Mouse (Mus musculus) liver, embryonic 11.5 days (tissue): ENCODE results near the gene 2610028H24Rik. TPM values are rescaled to one million over a fixed set of nuclear protein-coding genes. Genes with fewer than 3 reads are reported as not detected.

Experiments used
- ATAC-seq: fragments of 200-750 bp; cut with Nextera tagmentation; replicated peaks from 2 replicates; pipeline ENCODE4 v1.8.0; 2017; ENCODE audit warnings: moderate number of reproducible peaks, mild to moderate bottlenecking, moderate TSS enrichment, moderate library complexity; ENCODE audit not compliant: low FRiP score
- DNase-seq: peaks from one replicate; pipeline ENCODE4 v3.0.0-alpha.2; 2017; ENCODE audit warnings: low spot score
- H3K27ac ChIP-seq: fragments of 300-500 bp; sonication (generic); 2 replicates; pipeline ENCODE4 v1.5.1; 2014; ENCODE audit warnings: mild to moderate bottlenecking, low read depth, low read length, control low read depth
- H3K27me3 ChIP-seq: fragments of 300-500 bp; sonication (generic); replicated peaks from 2 replicates; pipeline ENCODE4 v1.6.1; 2014; ENCODE audit warnings: low read length, mixed read lengths; ENCODE audit not compliant: control insufficient read depth, insufficient read depth
- H3K36me3 ChIP-seq: fragments of 300-500 bp; sonication (generic); 2 replicates; pipeline ENCODE4 v1.6.1; 2014; ENCODE audit warnings: mild to moderate bottlenecking, low read length, moderate library complexity, mixed read lengths; ENCODE audit not compliant: control insufficient read depth, insufficient read depth
- H3K4me1 ChIP-seq: fragments of 300-500 bp; sonication (generic); replicated peaks from 2 replicates; pipeline ENCODE4 v1.6.1; 2014; ENCODE audit warnings: low read length, mixed read lengths; ENCODE audit not compliant: control insufficient read depth, insufficient read depth
- H3K4me2 ChIP-seq: fragments of 300-500 bp; sonication (generic); 2 replicates; pipeline ENCODE4 v1.6.1; 2014; ENCODE audit warnings: mild to moderate bottlenecking, control low read depth, moderate library complexity
- H3K4me3 ChIP-seq: fragments of 300-500 bp; sonication (generic); 2 replicates; pipeline ENCODE4 v1.5.1; 2014; ENCODE audit warnings: low read depth, low read length, control low read depth
- H3K9ac ChIP-seq: fragments of 300-500 bp; sonication (generic); 2 replicates; pipeline ENCODE4 v1.6.1; 2014; ENCODE audit warnings: low read depth, low read length, control low read depth
- H3K9me3 ChIP-seq: fragments of 300-500 bp; sonication (generic); 2 replicates; pipeline ENCODE4 v1.6.1; 2016; ENCODE audit warnings: low read length, inconsistent platforms, mixed read lengths; ENCODE audit not compliant: control insufficient read depth
- WGBS: fragments of 180-500 bp; shearing (Covaris S2); extraction: QIAGEN DNeasy Blood & Tissue Kit; methylation state at CpG from one replicate; pipeline ENCODE4 v1.1.7; 2014; 5-methylcytosine and 5-hydroxymethylcytosine counted together
- polyA plus RNA-seq: library from polyadenylated mRNA; unstranded; fragments of >200 nt; fragmentation: Nextera tagmentation; extraction: Ambion mirVana; gene quantifications from 2 replicates; pipeline ENCODE4 v1.2.1, GENCODE M21; 2014

The 2610028H24Rik gene
- polyA plus RNA-seq, 1 experiment from 2014 or later, result not detected

DNA sequence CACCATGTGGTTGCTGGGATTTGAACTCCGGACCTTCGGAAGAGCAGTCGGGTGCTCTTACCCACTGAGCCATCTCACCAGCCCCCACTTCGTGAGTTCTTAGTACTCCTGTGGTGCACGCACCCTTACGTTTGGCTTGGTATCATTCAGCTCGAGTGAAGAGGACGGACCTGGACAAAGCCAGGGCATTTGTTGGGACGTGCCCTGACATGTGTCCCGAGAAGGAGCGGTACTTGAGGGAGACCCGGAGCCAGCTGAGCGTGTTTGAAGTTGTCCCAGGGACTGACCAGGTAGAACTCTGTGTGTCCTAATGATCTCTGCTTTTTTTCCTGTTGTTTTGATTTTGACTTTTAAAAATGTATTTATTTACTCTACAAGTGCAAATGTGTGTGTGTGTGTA lies 32.0 kb downstream of the 2610028H24Rik start:
- no peak for DNase-seq
- no peak overlapping the region for H3K9ac ChIP-seq
- H3K9me3 ChIP-seq, result no peaks in the 10 kb centered on the region
- no peak overlapping the region for H3K27ac ChIP-seq
- peaks cover 54% of the 10 kb centered on the region for H3K36me3 ChIP-seq
- no peak overlapping the region for H3K4me3 ChIP-seq
- no peaks in the 10 kb centered on the region for H3K27me3 ChIP-seq
- no peaks in the 10 kb centered on the region for H3K4me1 ChIP-seq
- ATAC-seq, result no peak
- 89% methylated on average over 13 of the region's 13 CpGs for WGBS
- no peak overlapping the region for H3K4me2 ChIP-seq

DNA sequence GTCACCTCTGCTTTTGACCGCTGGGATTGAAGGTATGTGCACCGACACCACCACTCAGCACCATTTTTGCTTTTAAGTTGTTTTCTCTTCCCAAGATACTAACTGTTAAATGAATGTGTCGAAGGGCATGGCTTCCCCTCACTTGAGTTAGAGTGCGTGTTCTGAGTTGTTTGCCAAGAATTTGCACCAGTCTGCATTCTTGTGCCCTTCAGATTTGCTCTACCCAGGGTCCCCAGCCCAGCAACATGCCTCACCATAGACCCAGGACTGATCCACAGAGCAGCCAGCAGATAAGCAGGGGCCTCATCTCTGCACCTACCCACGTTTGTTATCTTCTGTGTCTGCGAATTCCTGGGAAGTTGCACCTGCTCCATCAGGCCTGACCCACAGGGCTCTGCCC lies 32.6 kb downstream of the 2610028H24Rik start:
- no peak for DNase-seq
- H3K27ac ChIP-seq, result no peak overlapping the region
- H3K36me3 ChIP-seq, result peaks cover 56% of the 10 kb centered on the region
- H3K4me2 ChIP-seq, result no peak overlapping the region
- 79% methylated on average over 6 of the region's 6 CpGs for WGBS
- H3K9ac ChIP-seq, result no peak overlapping the region
- no peak overlapping the region for H3K4me3 ChIP-seq
- H3K9me3 ChIP-seq, result no peaks in the 10 kb centered on the region
- no peaks in the 10 kb centered on the region for H3K4me1 ChIP-seq
- no peaks in the 10 kb centered on the region for H3K27me3 ChIP-seq
- no peak for ATAC-seq

DNA sequence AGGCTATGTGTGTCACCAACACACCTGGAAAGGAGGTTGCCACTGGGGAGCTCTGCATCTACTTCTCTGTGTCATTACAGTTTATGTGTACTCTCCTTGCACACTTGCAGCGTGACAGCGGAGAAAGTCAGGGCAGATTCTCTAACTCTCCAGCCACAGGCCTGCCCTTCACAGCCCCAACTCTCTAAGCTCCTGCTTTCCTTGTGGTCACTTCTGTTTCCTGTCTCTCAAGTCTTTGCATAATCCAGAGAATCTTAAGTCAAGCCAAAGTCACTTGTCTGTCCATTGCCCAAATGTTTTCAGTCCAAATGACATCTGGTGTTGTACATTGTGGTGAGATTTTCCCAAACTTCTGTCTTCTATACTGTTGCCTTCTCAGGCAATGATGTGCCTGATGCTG lies 37.4 kb downstream of the 2610028H24Rik start:
- H3K36me3 ChIP-seq, result peaks cover 58% of the 10 kb centered on the region
- 73% methylated on average over 2 of the region's 2 CpGs for WGBS

DNA sequence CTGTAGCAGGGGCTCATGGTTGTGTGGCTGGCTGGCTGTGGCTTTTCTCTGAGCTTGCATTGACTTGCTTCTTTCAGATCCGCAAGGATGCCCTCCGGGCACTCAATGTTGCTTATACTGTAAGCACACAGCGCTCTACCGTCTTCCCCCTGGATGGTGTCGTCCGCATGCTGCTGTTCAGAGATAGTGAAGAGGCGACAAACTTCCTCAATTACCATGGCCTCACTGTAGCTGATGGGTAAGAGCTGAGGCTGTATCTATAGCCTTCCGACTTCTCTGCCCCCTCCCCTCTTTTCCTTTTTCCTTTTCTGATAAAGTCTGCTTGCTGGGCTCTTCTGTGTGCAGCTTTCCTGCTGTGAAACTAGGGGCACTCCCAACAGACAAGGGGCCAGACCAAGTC lies 39.4 kb downstream of the 2610028H24Rik start:
- ATAC-seq (peak; percentile 91), DNase-seq (no peak)
- Histone ChIP-seq H3K36me3 (peaks cover 51% of the 10 kb centered on the region), H3K9me3 (no peaks in the 10 kb centered on the region), H3K9ac (no peak overlapping the region; the same call in 1 of the 2 replicates), H3K4me2 (peak overlapping the region; percentile 38; the same call in 1 of the 2 replicates), H3K4me3 (no peak overlapping the region), H3K27ac (peak overlapping the region; percentile 65), H3K27me3 (no peaks in the 10 kb centered on the region), H3K4me1 (peaks cover 14% of the 10 kb centered on the region)
- WGBS, result 37% methylated on average over 8 of the region's 8 CpGs

More for the DNA sequence above, 37.4 kb downstream of the 2610028H24Rik start:
- Histone ChIP-seq H3K9ac (no peak overlapping the region), H3K9me3 (no peaks in the 10 kb centered on the region), H3K27ac (peak overlapping the region; percentile 4; the same call in 1 of the 2 replicates), H3K4me3 (no peak overlapping the region), H3K4me1 (peaks cover 14% of the 10 kb centered on the region), H3K4me2 (no peak overlapping the region), H3K27me3 (no peaks in the 10 kb centered on the region)
- DNase-seq (no peak), ATAC-seq (no peak)

DNA sequence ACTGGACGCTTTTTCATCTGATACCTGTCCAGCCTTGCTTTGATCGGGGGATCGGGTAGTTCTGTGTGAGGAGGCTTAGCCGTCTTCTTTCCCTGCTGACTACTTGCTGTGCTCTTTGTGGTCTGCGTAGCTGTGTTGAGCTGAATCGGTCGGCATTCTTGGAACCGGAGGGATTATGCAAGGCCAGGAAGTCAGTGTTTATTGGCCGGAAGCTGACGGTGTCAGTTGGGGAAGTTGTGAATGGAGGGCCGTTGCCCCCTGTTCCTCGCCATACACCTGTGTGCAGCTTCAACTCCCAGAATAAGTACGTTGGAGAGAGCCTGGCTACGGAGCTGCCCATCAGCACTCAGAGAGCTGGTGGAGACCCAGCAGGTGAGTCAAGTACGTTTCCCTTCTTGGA lies 40.3 kb downstream of the 2610028H24Rik start:
- DNase-seq (no peak), ATAC-seq (no peak)
- H3K4me3 ChIP-seq, result no peak overlapping the region
- H3K27me3 ChIP-seq, result no peaks in the 10 kb centered on the region
- H3K4me1 ChIP-seq, result peaks cover 14% of the 10 kb centered on the region
- no peak overlapping the region for H3K4me2 ChIP-seq
- WGBS, result 80% methylated on average over 15 of the region's 15 CpGs
- no peak overlapping the region for H3K9ac ChIP-seq
- peaks cover 57% of the 10 kb centered on the region for H3K36me3 ChIP-seq
- H3K9me3 ChIP-seq, result no peaks in the 10 kb centered on the region
- no peak overlapping the region; the same call in 1 of the 2 replicates for H3K27ac ChIP-seq

DNA sequence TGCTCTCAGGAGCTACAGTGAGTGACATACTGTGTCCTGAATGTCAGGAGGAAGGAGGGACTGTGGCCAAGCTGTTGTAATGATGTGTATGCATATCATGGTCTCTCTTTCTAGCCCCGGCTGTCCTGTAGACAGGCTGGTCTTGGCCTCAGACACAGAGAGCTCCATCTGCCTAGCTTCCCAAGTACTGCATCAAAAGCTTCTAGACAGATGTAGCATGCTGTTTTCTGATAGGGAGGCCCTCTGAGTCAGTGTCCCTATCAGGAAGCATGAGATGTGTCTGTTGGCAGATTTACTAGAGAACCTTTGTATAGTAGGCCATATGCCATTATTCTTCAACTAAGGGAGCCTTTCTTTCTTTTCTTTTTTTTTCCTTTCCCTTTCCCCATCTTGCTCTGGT lies 44.6 kb downstream of the 2610028H24Rik start:
- Histone ChIP-seq H3K27ac (no peak overlapping the region), H3K27me3 (no peaks in the 10 kb centered on the region), H3K4me3 (no peak overlapping the region), H3K4me2 (no peak overlapping the region), H3K9me3 (no peaks in the 10 kb centered on the region), H3K9ac (no peak overlapping the region), H3K36me3 (peaks cover 45% of the 10 kb centered on the region), H3K4me1 (peaks cover 16% of the 10 kb centered on the region)
- DNase-seq (no peak), ATAC-seq (peak; percentile 87)
- WGBS, result 55% methylated on average over 1 of the region's 1 CpGs

DNA sequence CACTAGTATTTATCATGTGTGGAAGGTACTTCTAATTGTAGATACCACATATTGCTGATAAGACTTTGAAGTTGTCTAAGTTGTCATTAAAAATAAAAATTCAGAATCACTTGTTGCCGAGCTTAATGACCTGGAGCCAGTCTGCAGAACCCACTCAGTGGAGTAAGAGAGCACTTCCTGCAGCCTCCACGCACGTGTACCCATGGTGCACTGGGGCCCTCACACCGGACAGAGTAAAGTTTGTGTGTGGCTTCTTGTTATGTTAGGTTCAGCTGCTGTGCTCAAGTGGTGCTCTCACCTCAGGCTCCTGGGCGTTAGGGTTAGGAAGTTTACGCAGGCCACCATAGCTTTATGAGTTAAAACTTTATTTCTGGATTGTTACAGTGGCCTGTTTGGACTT lies 46.6 kb downstream of the 2610028H24Rik start:
- no peaks in the 10 kb centered on the region for H3K9me3 ChIP-seq
- DNase-seq (no peak), ATAC-seq (no peak)
- WGBS, result 84% methylated on average over 6 of the region's 6 CpGs
- no peak overlapping the region for H3K4me3 ChIP-seq
- H3K27me3 ChIP-seq, result no peaks in the 10 kb centered on the region
- peaks cover 13% of the 10 kb centered on the region for H3K4me1 ChIP-seq
- peaks cover 41% of the 10 kb centered on the region for H3K36me3 ChIP-seq
- H3K9ac ChIP-seq, result no peak overlapping the region
- peak overlapping the region; percentile 4; the same call in 1 of the 2 replicates for H3K27ac ChIP-seq
- no peak overlapping the region for H3K4me2 ChIP-seq

DNA sequence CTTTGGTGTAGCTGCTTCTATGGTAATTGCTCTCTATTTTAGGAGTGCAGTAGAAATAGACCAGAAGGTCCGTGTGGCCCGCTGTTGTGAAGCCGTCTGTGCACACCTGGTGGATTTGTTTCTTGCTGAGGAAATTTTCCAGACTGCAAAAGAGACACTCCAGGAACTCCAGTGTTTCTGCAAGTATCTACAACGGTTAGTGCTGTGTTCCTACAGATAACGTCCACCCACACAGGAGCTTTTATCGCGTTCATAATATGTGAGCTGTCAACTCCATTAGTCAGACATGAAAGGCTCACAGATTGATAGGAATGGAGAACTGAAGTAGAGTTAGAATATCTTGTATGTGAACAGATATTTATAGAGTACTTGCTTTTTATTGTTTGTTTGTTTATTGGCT lies 47.5 kb downstream of the 2610028H24Rik start:
- no peak overlapping the region for H3K4me3 ChIP-seq
- H3K36me3 ChIP-seq, result peaks cover 35% of the 10 kb centered on the region
- no peaks in the 10 kb centered on the region for H3K27me3 ChIP-seq
- ATAC-seq, result peak; percentile 59; the same call in 1 of the 2 replicates
- no peaks in the 10 kb centered on the region for H3K9me3 ChIP-seq
- peak overlapping the region; percentile 4; the same call in 1 of the 2 replicates for H3K27ac ChIP-seq
- no peak overlapping the region for H3K9ac ChIP-seq
- H3K4me2 ChIP-seq, result no peak overlapping the region
- no peak for DNase-seq
- whole genome bisulfite sequencing, result 64% methylated on average over 7 of the region's 7 CpGs
- H3K4me1 ChIP-seq, result peaks cover 13% of the 10 kb centered on the region

DNA sequence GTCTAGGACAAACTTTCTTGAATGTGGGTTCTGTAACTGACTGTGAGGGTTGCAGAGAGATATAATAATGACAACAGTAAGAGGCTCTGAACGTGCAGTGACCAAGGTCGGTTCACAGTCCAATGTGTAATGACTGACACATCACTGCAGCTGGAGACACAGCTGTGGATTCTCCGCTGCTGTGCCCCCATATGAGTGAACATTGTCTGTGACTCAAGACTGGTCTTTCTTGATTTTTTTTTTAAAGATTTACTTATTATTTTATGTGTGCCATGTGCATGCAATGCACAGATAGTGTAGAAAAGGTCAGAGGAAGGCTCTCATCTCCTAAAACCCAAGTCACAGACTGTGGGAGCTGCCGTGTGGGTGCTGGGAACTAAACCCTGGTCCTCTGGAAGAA lies 48.6 kb downstream of the 2610028H24Rik start:
- Histone ChIP-seq H3K27me3 (no peaks in the 10 kb centered on the region), H3K4me2 (no peak overlapping the region), H3K9me3 (no peaks in the 10 kb centered on the region), H3K36me3 (peaks cover 46% of the 10 kb centered on the region), H3K9ac (no peak overlapping the region), H3K4me1 (peaks cover 13% of the 10 kb centered on the region), H3K4me3 (no peak overlapping the region), H3K27ac (no peak overlapping the region)
- 92% methylated on average over 4 of the region's 4 CpGs for WGBS
- ATAC-seq (no peak), DNase-seq (no peak)
